Mouse (Mus musculus): ENCODE data around the gene Rad51b. TPM values are rescaled to one million over a fixed set of nuclear protein-coding genes. Genes with fewer than 3 reads are reported as not detected.

The Rad51b gene
- total and polyA plus RNA-seq, 3 experiments, result 1.6 to 45.5 (median 22.0) TPM

GRCm38 (mm10) chr12:79297884-79298636 lies 978 bp downstream of the Rad51b start:
- Histone ChIP-seq H3K27me3 (ENCODE audit: insufficient read depth, low read length) (no peaks in the 10 kb centered on the region), H3K4me3 (ENCODE audit: low read depth, low read length) (peak overlapping the region; percentile 75), H3K4me1 (ENCODE audit: insufficient read depth, low read depth, low read length) (peaks cover 27% of the 10 kb centered on the region), H3K36me3 (replicated peaks) (peaks cover 39% of the 10 kb centered on the region), H3K9me3 (replicated peaks) (no peaks in the 10 kb centered on the region)
- DNase-seq (ENCODE audit: low spot score) (no peak), ATAC-seq (ENCODE audit: extremely low read depth, insufficient number of reproducible peaks, low FRiP score, poor library complexity, severe bottlenecking) (no peak)
- TF ChIP-seq GATA1 (IDR thresholded peaks at IDR 0.05; ENCODE audit: borderline replicate concordance, low read length) (no peak), POLR2AphosphoS5 (IDR thresholded peaks at IDR 0.05; ENCODE audit: insufficient replicate concordance, low read depth, low read length) (no peak), CTCF (IDR thresholded peaks at IDR 0.05; ENCODE audit: low read depth, low read length) (no peak), GATA2 (IDR thresholded peaks at IDR 0.05; ENCODE audit: borderline replicate concordance, low read depth, low read length) (no peak), TAL1 (conservative IDR thresholded peaks at IDR 0.05; ENCODE audit: low read depth, low read length) (no peak)

- no peaks in the 10 kb centered on the region for H3K9me3 ChIP-seq (replicated peaks)
- DNase-seq (ENCODE audit: low spot score) (no peak), ATAC-seq (ENCODE audit: extremely low read depth, insufficient number of reproducible peaks, low FRiP score, poor library complexity, severe bottlenecking) (no peak)
- no peak for TF ChIP-seq GATA2 (IDR thresholded peaks at IDR 0.05; ENCODE audit: borderline replicate concordance, low read depth, low read length)
- TF ChIP-seq TAL1 (conservative IDR thresholded peaks at IDR 0.05; ENCODE audit: low read depth, low read length), result no peak
- no peak for TF ChIP-seq GATA1 (IDR thresholded peaks at IDR 0.05; ENCODE audit: borderline replicate concordance, low read length)
- TF ChIP-seq POLR2AphosphoS5 (IDR thresholded peaks at IDR 0.05; ENCODE audit: insufficient replicate concordance, low read depth, low read length), result no peak
- TF ChIP-seq CTCF (IDR thresholded peaks at IDR 0.05; ENCODE audit: low read depth, low read length), result no peak
- peaks cover 11% of the 10 kb centered on the region for H3K4me1 ChIP-seq (ENCODE audit: insufficient read depth, low read depth, low read length)
- H3K27me3 ChIP-seq (ENCODE audit: insufficient read depth, low read length), result no peaks in the 10 kb centered on the region
- H3K4me3 ChIP-seq (ENCODE audit: low read depth, low read length), result no peak overlapping the region
- peaks cover 52% of the 10 kb centered on the region for H3K36me3 ChIP-seq (replicated peaks)
These were observed 4.7 kb downstream of the Rad51b start for GRCm38 (mm10) chr12:79301802-79302201.

- Histone ChIP-seq H3K9me3 (replicated peaks) (no peaks in the 10 kb centered on the region), H3K27me3 (ENCODE audit: insufficient read depth, low read length) (no peaks in the 10 kb centered on the region), H3K4me1 (ENCODE audit: insufficient read depth, low read depth, low read length) (no peaks in the 10 kb centered on the region), H3K36me3 (replicated peaks) (peaks cover 73% of the 10 kb centered on the region), H3K4me3 (ENCODE audit: low read depth, low read length) (no peak overlapping the region)
- DNase-seq (ENCODE audit: low spot score) (no peak), ATAC-seq (ENCODE audit: extremely low read depth, insufficient number of reproducible peaks, low FRiP score, poor library complexity, severe bottlenecking) (no peak)
- TF ChIP-seq GATA1 (IDR thresholded peaks at IDR 0.05; ENCODE audit: borderline replicate concordance, low read length), result no peak
- TF ChIP-seq GATA2 (IDR thresholded peaks at IDR 0.05; ENCODE audit: borderline replicate concordance, low read depth, low read length), result no peak
- TF ChIP-seq CTCF (IDR thresholded peaks at IDR 0.05; ENCODE audit: low read depth, low read length), result no peak
- no peak for TF ChIP-seq POLR2AphosphoS5 (IDR thresholded peaks at IDR 0.05; ENCODE audit: insufficient replicate concordance, low read depth, low read length)
- no peak for TF ChIP-seq TAL1 (conservative IDR thresholded peaks at IDR 0.05; ENCODE audit: low read depth, low read length)
These were observed 8.0 kb downstream of the Rad51b start for GRCm38 (mm10) chr12:79305131-79305530.

- Histone ChIP-seq H3K27me3 (ENCODE audit: insufficient read depth, low read length) (no peaks in the 10 kb centered on the region), H3K36me3 (replicated peaks) (peaks cover 71% of the 10 kb centered on the region), H3K4me1 (ENCODE audit: insufficient read depth, low read depth, low read length) (no peaks in the 10 kb centered on the region), H3K4me3 (ENCODE audit: low read depth, low read length) (no peak overlapping the region), H3K9me3 (replicated peaks) (no peaks in the 10 kb centered on the region)
- ATAC-seq (ENCODE audit: extremely low read depth, insufficient number of reproducible peaks, low FRiP score, poor library complexity, severe bottlenecking), result no peak
- no peak for DNase-seq (ENCODE audit: low spot score)
- TF ChIP-seq CTCF (IDR thresholded peaks at IDR 0.05; ENCODE audit: low read depth, low read length), result no peak
- TF ChIP-seq GATA1 (IDR thresholded peaks at IDR 0.05; ENCODE audit: borderline replicate concordance, low read length), result no peak
- no peak for TF ChIP-seq TAL1 (conservative IDR thresholded peaks at IDR 0.05; ENCODE audit: low read depth, low read length)
- no peak for TF ChIP-seq GATA2 (IDR thresholded peaks at IDR 0.05; ENCODE audit: borderline replicate concordance, low read depth, low read length)
- TF ChIP-seq POLR2AphosphoS5 (IDR thresholded peaks at IDR 0.05; ENCODE audit: insufficient replicate concordance, low read depth, low read length), result no peak
These were observed 8.9 kb downstream of the Rad51b start for GRCm38 (mm10) chr12:79306013-79306412.

GRCm38 (mm10) chr12:79313721-79314120 lies 16.6 kb downstream of the Rad51b start:
- TF ChIP-seq GATA1 (IDR thresholded peaks at IDR 0.05; ENCODE audit: borderline replicate concordance, low read length), result no peak
- no peak for TF ChIP-seq CTCF (IDR thresholded peaks at IDR 0.05; ENCODE audit: low read depth, low read length)
- no peak for TF ChIP-seq POLR2AphosphoS5 (IDR thresholded peaks at IDR 0.05; ENCODE audit: insufficient replicate concordance, low read depth, low read length)
- TF ChIP-seq TAL1 (conservative IDR thresholded peaks at IDR 0.05; ENCODE audit: low read depth, low read length), result no peak
- no peak for TF ChIP-seq GATA2 (IDR thresholded peaks at IDR 0.05; ENCODE audit: borderline replicate concordance, low read depth, low read length)
- DNase-seq (ENCODE audit: low spot score), result no peak
- Histone ChIP-seq H3K36me3 (replicated peaks) (peaks cover 60% of the 10 kb centered on the region), H3K4me1 (ENCODE audit: insufficient read depth, low read depth, low read length) (peaks cover 2% of the 10 kb centered on the region; the same call in 1 of the 2 replicates), H3K27me3 (ENCODE audit: insufficient read depth, low read length) (no peaks in the 10 kb centered on the region), H3K9me3 (replicated peaks) (no peaks in the 10 kb centered on the region), H3K4me3 (ENCODE audit: low read depth, low read length) (no peak overlapping the region)
- no peak for ATAC-seq (ENCODE audit: extremely low read depth, insufficient number of reproducible peaks, low FRiP score, poor library complexity, severe bottlenecking)

- no peak overlapping the region for H3K4me3 ChIP-seq (ENCODE audit: low read depth, low read length)
- H3K9me3 ChIP-seq (replicated peaks), result no peaks in the 10 kb centered on the region
- no peaks in the 10 kb centered on the region for H3K27me3 ChIP-seq (ENCODE audit: insufficient read depth, low read length)
- DNase-seq (ENCODE audit: low spot score) (no peak), ATAC-seq (ENCODE audit: extremely low read depth, insufficient number of reproducible peaks, low FRiP score, poor library complexity, severe bottlenecking) (no peak)
- peaks cover 15% of the 10 kb centered on the region for H3K4me1 ChIP-seq (ENCODE audit: insufficient read depth, low read depth, low read length)
- TF ChIP-seq TAL1 (conservative IDR thresholded peaks at IDR 0.05; ENCODE audit: low read depth, low read length) (no peak), CTCF (IDR thresholded peaks at IDR 0.05; ENCODE audit: low read depth, low read length) (no peak), GATA2 (IDR thresholded peaks at IDR 0.05; ENCODE audit: borderline replicate concordance, low read depth, low read length) (no peak), POLR2AphosphoS5 (IDR thresholded peaks at IDR 0.05; ENCODE audit: insufficient replicate concordance, low read depth, low read length) (no peak), GATA1 (IDR thresholded peaks at IDR 0.05; ENCODE audit: borderline replicate concordance, low read length) (no peak)
- peaks cover 69% of the 10 kb centered on the region for H3K36me3 ChIP-seq (replicated peaks)
These were observed 20.3 kb downstream of the Rad51b start for GRCm38 (mm10) chr12:79317339-79317738.
